Comparison of ENCODE assay signal across 24 mouse cellular contexts in the genomic region with DNA sequence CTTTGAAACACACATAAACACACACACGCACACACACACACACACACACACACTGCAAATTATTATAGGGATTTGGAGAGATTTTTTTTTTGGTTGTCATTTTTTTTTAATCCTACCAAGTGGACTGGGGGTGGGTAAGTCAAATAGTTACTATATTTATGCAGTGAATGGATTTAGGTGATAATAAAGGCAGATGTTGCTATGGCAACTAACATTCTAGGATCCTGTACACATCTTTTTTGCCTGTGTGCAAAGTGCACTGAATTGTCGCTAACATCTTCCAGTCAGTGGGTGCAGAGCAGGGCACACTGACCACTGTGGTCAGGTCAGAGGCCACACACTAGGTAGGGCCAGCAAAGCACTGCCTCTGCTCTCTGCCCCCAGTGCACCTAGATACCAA.
A peak's percentile ranks its signal among the peaks of the same experiment; 100 is the strongest.
DNase-seq lines count a peak whose midpoint lies in the region; ATAC-seq lines count a peak whose summit lies in the region.
"Had no signal": no experiment of that assay in that cellular context is flagged by ENCODE, and none has a peak within 500 bp of the region (broad histone marks: within the 10 kb centered on the region; RNA-seq: fewer than 3 reads in every experiment).

No protein-coding gene starts in this region.

- no peaks in the 10 kb centered on the region for H3K9me3 ChIP-seq in hindbrain, embryonic 15.5 days
- H3K9me3 ChIP-seq in hindbrain, embryonic 12.5 days (replicated peaks), result no peaks in the 10 kb centered on the region
- no peaks in the 10 kb centered on the region for H3K9me3 ChIP-seq in neural tube, embryonic 14.5 days (ENCODE audit: control insufficient read depth, low read length)
- no peaks in the 10 kb centered on the region for H3K9me3 ChIP-seq in neural tube, embryonic 15.5 days (replicated peaks)
- H3K9me3 ChIP-seq in midbrain, embryonic 16.5 days (replicated peaks; ENCODE audit: control insufficient read depth, low read length, poor library complexity, severe bottlenecking), result no peaks in the 10 kb centered on the region
- H3K9me3 ChIP-seq: embryonic facial prominence, embryonic 12.5 days; heart, embryonic 13.5 days; kidney, embryonic 15.5 days had no signal

- 66% methylated on average over 2 of the region's 2 CpGs for WGBS in hindbrain, embryonic 15.5 days
- WGBS in hindbrain, embryonic 12.5 days, result 87% methylated on average over 2 of the region's 2 CpGs
- 83% methylated on average over 2 of the region's 2 CpGs for WGBS in neural tube, embryonic 14.5 days
- WGBS in neural tube, embryonic 15.5 days, result 68% methylated on average over 2 of the region's 2 CpGs
- WGBS in midbrain, embryonic 16.5 days, result 57% methylated on average over 2 of the region's 2 CpGs

- no peak overlapping the region for H3K4me3 ChIP-seq in hindbrain, embryonic 15.5 days
- no peak overlapping the region for H3K4me3 ChIP-seq in hindbrain, embryonic 12.5 days
- H3K4me3 ChIP-seq in neural tube, embryonic 14.5 days (ENCODE audit: low read depth, low read length), result no peak overlapping the region
- no peak overlapping the region for H3K4me3 ChIP-seq in neural tube, embryonic 15.5 days (replicated peaks)
- H3K4me3 ChIP-seq in midbrain, embryonic 16.5 days (ENCODE audit: low read depth, low read length), result no peak overlapping the region
- H3K4me3 ChIP-seq: embryonic facial prominence, embryonic 12.5 days; heart, embryonic 13.5 days; kidney, embryonic 15.5 days had no signal

- peaks cover 26% of the 10 kb centered on the region for H3K4me1 ChIP-seq in hindbrain, embryonic 15.5 days (replicated peaks)
- H3K4me1 ChIP-seq in hindbrain, embryonic 12.5 days, result no peaks in the 10 kb centered on the region
- no peaks in the 10 kb centered on the region for H3K4me1 ChIP-seq in neural tube, embryonic 14.5 days (ENCODE audit: control insufficient read depth, insufficient read depth, low read length)
- peaks cover 11% of the 10 kb centered on the region; the same call in 1 of the 2 replicates for H3K4me1 ChIP-seq in neural tube, embryonic 15.5 days
- H3K4me1 ChIP-seq in midbrain, embryonic 16.5 days (ENCODE audit: control insufficient read depth, insufficient read depth, low read length), result peaks cover 10% of the 10 kb centered on the region
- H3K4me1 ChIP-seq: embryonic facial prominence, embryonic 12.5 days had no signal

- ATAC-seq in hindbrain, embryonic 15.5 days (ENCODE audit: low FRiP score, low read depth), result peak; percentile 36; the same call in 1 of the 2 replicates
- ATAC-seq in hindbrain, embryonic 12.5 days (ENCODE audit: low FRiP score), result no peak
- 0 out of 2 replicates have a peak, but pooled peaks have one; percentile 13 for ATAC-seq in neural tube, embryonic 14.5 days (ENCODE audit: low read depth)
- ATAC-seq in neural tube, embryonic 15.5 days (ENCODE audit: low FRiP score), result no peak
- peak; percentile 32; the same call in 1 of the 2 replicates for ATAC-seq in midbrain, embryonic 16.5 days
- ATAC-seq: inflammation-experienced regulatory T-cells, adult 6 months had no signal

- H3K27me3 ChIP-seq in hindbrain, embryonic 15.5 days, result no peaks in the 10 kb centered on the region
- no peaks in the 10 kb centered on the region for H3K27me3 ChIP-seq in hindbrain, embryonic 12.5 days
- no peaks in the 10 kb centered on the region for H3K27me3 ChIP-seq in neural tube, embryonic 14.5 days (ENCODE audit: control insufficient read depth, insufficient read depth, low read length)
- no peaks in the 10 kb centered on the region for H3K27me3 ChIP-seq in neural tube, embryonic 15.5 days (replicated peaks)
- no peaks in the 10 kb centered on the region for H3K27me3 ChIP-seq in midbrain, embryonic 16.5 days (ENCODE audit: control insufficient read depth, insufficient read depth, low read depth, low read length)
- H3K27me3 ChIP-seq: embryonic facial prominence, embryonic 12.5 days; kidney, embryonic 15.5 days had no signal

- no peak overlapping the region for H3K9ac ChIP-seq in hindbrain, embryonic 15.5 days
- H3K9ac ChIP-seq in hindbrain, embryonic 12.5 days, result no peak overlapping the region
- H3K9ac ChIP-seq in neural tube, embryonic 14.5 days (replicated peaks; ENCODE audit: low read depth, low read length), result no peak overlapping the region
- H3K9ac ChIP-seq in neural tube, embryonic 15.5 days (replicated peaks), result no peak overlapping the region
- no peak overlapping the region for H3K9ac ChIP-seq in midbrain, embryonic 16.5 days (ENCODE audit: low read depth, low read length)
- H3K9ac ChIP-seq: embryonic facial prominence, embryonic 12.5 days; heart, embryonic 13.5 days; kidney, embryonic 15.5 days; liver, embryonic 14.5 days had no signal

- no peaks in the 10 kb centered on the region for H3K36me3 ChIP-seq in hindbrain, embryonic 15.5 days
- H3K36me3 ChIP-seq in hindbrain, embryonic 12.5 days, result no peaks in the 10 kb centered on the region
- no peaks in the 10 kb centered on the region for H3K36me3 ChIP-seq in neural tube, embryonic 14.5 days (ENCODE audit: control insufficient read depth, insufficient read depth, low read length)
- H3K36me3 ChIP-seq in neural tube, embryonic 15.5 days, result no peaks in the 10 kb centered on the region
- no peaks in the 10 kb centered on the region for H3K36me3 ChIP-seq in midbrain, embryonic 16.5 days (ENCODE audit: control insufficient read depth, insufficient read depth, low read length)
- H3K36me3 ChIP-seq: embryonic facial prominence, embryonic 12.5 days; heart, embryonic 13.5 days; kidney, embryonic 15.5 days had no signal

- peak overlapping the region; percentile 25; the same call in 1 of the 2 replicates for H3K27ac ChIP-seq in hindbrain, embryonic 15.5 days (replicated peaks)
- H3K27ac ChIP-seq in hindbrain, embryonic 12.5 days, result no peak overlapping the region
- no peak overlapping the region for H3K27ac ChIP-seq in neural tube, embryonic 14.5 days (ENCODE audit: low read depth, low read length)
- H3K27ac ChIP-seq in neural tube, embryonic 15.5 days (replicated peaks), result no peak overlapping the region
- peak overlapping the region; percentile 71 for H3K27ac ChIP-seq in midbrain, embryonic 16.5 days (ENCODE audit: low read length)
- H3K27ac ChIP-seq: embryonic facial prominence, embryonic 12.5 days; heart, embryonic 13.5 days; kidney, embryonic 15.5 days; liver, embryonic 14.5 days; macrophage had no signal

- DNase-seq in spleen, adult 18-20 months, result no peak
- DNase-seq: adrenal gland, adult 2 months; adrenal gland, postnatal 36 days; B cell, adult 2 months; cerebellum, adult 11-12 months; cerebellum, adult 9-11 months; embryo, embryonic 11 days; heart, postnatal 10 days; kidney, adult 11 months; kidney, postnatal 25 days; liver; lung, adult 2 months; lung, postnatal 10 days had no signal

- no peak overlapping the region for H3K4me2 ChIP-seq in hindbrain, embryonic 15.5 days
- no peak overlapping the region for H3K4me2 ChIP-seq in hindbrain, embryonic 12.5 days (replicated peaks)
- H3K4me2 ChIP-seq in neural tube, embryonic 14.5 days (ENCODE audit: low read depth, low read length), result no peak overlapping the region
- H3K4me2 ChIP-seq in neural tube, embryonic 15.5 days, result no peak overlapping the region
- H3K4me2 ChIP-seq in midbrain, embryonic 16.5 days (ENCODE audit: low read length), result 0 out of 2 replicates have a peak overlapping the region, but pooled peaks have one; percentile 13
- H3K4me2 ChIP-seq: embryonic facial prominence, embryonic 12.5 days; heart, embryonic 13.5 days; kidney, embryonic 15.5 days had no signal

Comparison
In these comparisons a context has a peak if more than half of its experiments do, and no peak if none do; other contexts are left out.
1. ATAC-seq: peak in hindbrain, embryonic 15.5 days (single experiment), neural tube, embryonic 14.5 days (single experiment) and midbrain, embryonic 16.5 days (single experiment); none in hindbrain, embryonic 12.5 days (single experiment) and neural tube, embryonic 15.5 days (single experiment).
2. H3K27ac ChIP-seq: peak in hindbrain, embryonic 15.5 days (single experiment) and midbrain, embryonic 16.5 days (single experiment); none in hindbrain, embryonic 12.5 days (single experiment), neural tube, embryonic 14.5 days (single experiment) and neural tube, embryonic 15.5 days (single experiment).